Mouse (Mus musculus) ES-Bruce4 (cell line): Measurements from ENCODE around the gene Chid1.

ENCODE experiments used
- CTCF ChIP-seq: IDR thresholded peaks from one replicate; pipeline ENCODE4 v1.8.1; 2011; ENCODE audit warnings: low read depth, low read length
- EP300 ChIP-seq: IDR thresholded peaks from 2 replicates; pipeline ENCODE4 v1.6.1; 2011; ENCODE audit warnings: low read depth, low read length; ENCODE audit not compliant: insufficient read depth
- POLR2A ChIP-seq: IDR thresholded peaks from one replicate; pipeline ENCODE4 v1.8.1; 2011; ENCODE audit warnings: low read length; ENCODE audit not compliant: insufficient read depth

DNA sequence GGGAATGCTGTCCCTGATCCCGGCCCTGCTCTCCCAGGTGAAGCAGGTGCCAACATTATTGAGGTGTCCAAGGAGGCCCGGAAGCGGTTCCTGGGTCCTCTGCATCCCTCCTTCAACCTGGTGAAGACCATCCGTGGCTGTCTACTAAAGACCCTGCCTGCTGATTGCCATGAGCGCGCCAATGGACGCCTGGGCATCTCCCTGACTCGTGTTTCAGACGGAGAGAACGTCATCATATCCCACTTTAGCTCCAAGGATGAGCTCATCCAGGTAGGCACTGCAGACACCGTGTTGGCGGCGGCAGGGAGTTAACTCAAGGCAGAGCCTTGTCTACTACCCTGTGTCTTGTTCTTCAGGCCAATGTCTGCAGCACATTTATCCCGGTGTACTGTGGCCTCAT is 82.4 kb downstream of the Chid1 start:
- TF ChIP-seq CTCF (no peak), POLR2A (no peak), EP300 (no peak)
